Mouse (Mus musculus) ES-Bruce4 (cell line): ENCODE results near the gene 9530068E07Rik. TPM values are rescaled to one million over a fixed set of nuclear protein-coding genes. Genes with fewer than 3 reads are reported as not detected.

ENCODE experiments used
- H3K27ac ChIP-seq: 2 replicates; pipeline ENCODE4 v1.5.1; 2012; ENCODE audit warnings: low read length, inconsistent platforms; ENCODE audit not compliant: insufficient read depth
- H3K27me3 ChIP-seq: 2 replicates; pipeline ENCODE4 v1.6.1; 2012; ENCODE audit warnings: mild to moderate bottlenecking, low read length, inconsistent platforms; ENCODE audit not compliant: control insufficient read depth, poor library complexity, insufficient read depth, severe bottlenecking
- H3K36me3 ChIP-seq: 2 replicates; pipeline ENCODE4 v1.6.1; 2012; ENCODE audit warnings: inconsistent platforms, mild to moderate bottlenecking, low read length, moderate library complexity; ENCODE audit not compliant: control insufficient read depth, poor library complexity, insufficient read depth, severe bottlenecking
- H3K4me1 ChIP-seq: one replicate; pipeline ENCODE4 v1.8.1; 2011; ENCODE audit warnings: low read length; ENCODE audit not compliant: control insufficient read depth, insufficient read depth
- H3K4me3 ChIP-seq: 2 replicates; pipeline ENCODE4 v1.5.1; 2011; ENCODE audit warnings: low read depth, mild to moderate bottlenecking, low read length
- H3K9ac ChIP-seq: 2 replicates; pipeline ENCODE4 v1.6.1; 2012; ENCODE audit warnings: low read depth, mild to moderate bottlenecking, inconsistent platforms; ENCODE audit not compliant: poor library complexity, severe bottlenecking
- H3K9me3 ChIP-seq: replicated peaks from 2 replicates; pipeline ENCODE4 v1.6.1; 2012; ENCODE audit warnings: mild to moderate bottlenecking, low read length, inconsistent platforms; ENCODE audit not compliant: control insufficient read depth, poor library complexity, insufficient read depth, severe bottlenecking
- CTCF ChIP-seq: IDR thresholded peaks from one replicate; pipeline ENCODE4 v1.8.1; 2011; ENCODE audit warnings: low read depth, low read length
- EP300 ChIP-seq: IDR thresholded peaks from 2 replicates; pipeline ENCODE4 v1.6.1; 2011; ENCODE audit warnings: low read depth, low read length; ENCODE audit not compliant: insufficient read depth
- POLR2A ChIP-seq: IDR thresholded peaks from one replicate; pipeline ENCODE4 v1.8.1; 2011; ENCODE audit warnings: low read length; ENCODE audit not compliant: insufficient read depth
- polyA plus RNA-seq: library from polyadenylated mRNA; stranded (reverse); fragments of >200 nt; gene quantifications from 2 replicates; pipeline ENCODE4 v1.2.4, GENCODE M21; 2011; ENCODE audit warnings: low read depth; ENCODE audit not compliant: missing spikeins, insufficient read depth, insufficient read length

9530068E07Rik gene
- polyA plus RNA-seq, 1 experiment, result 54.9 TPM

DNA sequence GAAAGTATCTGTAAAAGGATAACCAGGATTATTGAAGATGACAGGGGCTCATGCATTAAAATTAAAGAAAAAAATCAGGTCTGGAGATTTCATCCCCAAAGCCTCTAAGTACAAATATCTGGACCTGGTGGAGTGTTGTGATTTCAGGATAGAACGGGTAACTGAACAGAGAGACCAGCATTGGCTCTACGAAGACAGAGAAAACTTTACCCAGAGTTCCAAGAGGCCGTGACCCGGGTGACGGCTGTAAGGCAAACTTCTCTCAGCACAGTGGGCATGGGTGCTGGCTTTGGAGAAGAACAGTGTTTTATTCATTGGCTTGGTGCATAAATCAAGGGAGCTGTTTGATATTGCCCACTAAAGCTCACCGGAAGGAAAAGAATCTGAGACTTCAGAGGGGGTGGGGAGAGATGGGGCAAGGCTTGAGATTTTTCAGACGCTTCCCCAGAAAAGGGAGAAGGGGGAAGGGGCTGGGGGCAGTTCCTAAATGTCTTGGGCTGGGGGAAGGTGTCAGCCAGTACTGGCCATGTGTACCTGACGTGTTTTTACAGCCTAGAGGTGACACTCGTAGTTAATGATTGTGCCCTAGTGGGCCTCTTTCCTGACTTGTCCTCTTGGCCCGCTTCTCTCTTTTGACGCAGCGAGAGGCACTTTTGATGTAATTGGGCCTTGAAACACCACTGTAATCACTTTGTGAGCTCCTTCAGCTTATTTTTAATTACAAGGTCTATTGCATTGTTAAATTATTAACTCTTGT, 24.2 kb downstream of the 9530068E07Rik start:
- Histone ChIP-seq H3K27me3 (no peaks in the 10 kb centered on the region), H3K4me1 (no peaks in the 10 kb centered on the region), H3K9me3 (no peaks in the 10 kb centered on the region), H3K4me3 (no peak overlapping the region), H3K9ac (no peak overlapping the region), H3K36me3 (no peaks in the 10 kb centered on the region), H3K27ac (no peak overlapping the region)
- no peak for TF ChIP-seq EP300
- TF ChIP-seq CTCF, result no peak
- TF ChIP-seq POLR2A, result no peak

DNA sequence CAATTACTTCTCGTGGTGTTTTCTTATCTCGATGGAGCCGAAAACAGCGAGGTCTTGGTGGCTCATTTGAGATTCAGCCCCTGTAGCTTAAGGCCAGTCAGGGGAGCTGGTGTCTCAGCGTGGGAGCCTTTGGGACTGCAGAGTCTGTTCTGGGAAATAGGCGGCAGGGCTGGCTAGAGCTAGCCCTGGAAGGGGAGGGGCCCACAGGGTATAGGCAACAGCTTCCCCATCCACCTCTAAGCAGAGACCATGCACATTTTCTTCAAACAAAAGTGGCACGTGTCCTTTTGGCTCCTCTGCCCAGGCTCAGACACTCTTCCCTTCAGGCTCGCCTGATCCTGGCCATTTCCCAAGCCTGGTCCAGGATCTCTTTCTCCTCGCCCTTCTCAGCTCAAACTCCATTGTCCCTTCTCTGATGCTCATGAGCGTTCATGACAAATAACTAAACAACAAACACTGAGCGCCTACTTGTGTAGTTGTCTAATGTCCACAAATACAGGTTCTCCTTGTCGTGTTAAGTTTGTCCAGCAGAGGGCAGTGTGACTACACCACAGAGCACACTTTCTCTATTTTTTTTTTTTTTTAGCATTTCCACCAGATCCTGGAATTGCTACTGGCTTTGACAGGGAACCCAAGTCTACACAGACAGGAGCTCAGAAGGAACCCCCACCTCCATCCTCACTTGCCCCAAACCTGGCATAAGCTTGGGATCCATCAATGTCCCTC, 25.0 kb downstream of the 9530068E07Rik start:
- TF ChIP-seq EP300, result no peak
- no peak for TF ChIP-seq CTCF
- TF ChIP-seq POLR2A, result no peak
- no peak overlapping the region for H3K27ac ChIP-seq
- no peak overlapping the region for H3K9ac ChIP-seq
- H3K4me3 ChIP-seq, result no peak overlapping the region
- H3K4me1 ChIP-seq, result no peaks in the 10 kb centered on the region
- H3K36me3 ChIP-seq, result no peaks in the 10 kb centered on the region
- no peaks in the 10 kb centered on the region for H3K27me3 ChIP-seq
- H3K9me3 ChIP-seq, result no peaks in the 10 kb centered on the region

DNA sequence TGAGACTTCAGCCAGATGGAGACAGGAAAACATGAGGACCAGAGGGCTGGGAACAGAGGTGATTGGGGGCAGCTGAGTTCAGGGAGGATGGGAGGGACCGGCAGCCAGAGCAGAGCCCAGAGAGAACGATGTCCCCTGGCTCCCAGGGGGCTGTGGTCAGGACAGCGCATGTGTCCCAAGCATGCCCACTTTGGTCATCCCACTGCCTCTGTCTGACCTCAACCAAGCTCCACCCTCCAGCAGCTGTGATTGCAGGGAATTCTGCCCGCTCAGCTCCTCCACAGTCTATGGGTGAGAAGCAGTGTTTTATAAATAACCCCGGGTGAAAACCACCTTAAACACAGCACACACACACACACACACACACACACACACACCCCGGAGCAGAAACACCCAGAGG, 33.2 kb downstream of the 9530068E07Rik start:
- Histone ChIP-seq H3K4me1 (no peaks in the 10 kb centered on the region), H3K36me3 (no peaks in the 10 kb centered on the region), H3K9ac (no peak overlapping the region), H3K27ac (no peak overlapping the region), H3K9me3 (no peaks in the 10 kb centered on the region), H3K4me3 (no peak overlapping the region), H3K27me3 (no peaks in the 10 kb centered on the region)
- TF ChIP-seq EP300, result no peak
- no peak for TF ChIP-seq CTCF
- no peak for TF ChIP-seq POLR2A

DNA sequence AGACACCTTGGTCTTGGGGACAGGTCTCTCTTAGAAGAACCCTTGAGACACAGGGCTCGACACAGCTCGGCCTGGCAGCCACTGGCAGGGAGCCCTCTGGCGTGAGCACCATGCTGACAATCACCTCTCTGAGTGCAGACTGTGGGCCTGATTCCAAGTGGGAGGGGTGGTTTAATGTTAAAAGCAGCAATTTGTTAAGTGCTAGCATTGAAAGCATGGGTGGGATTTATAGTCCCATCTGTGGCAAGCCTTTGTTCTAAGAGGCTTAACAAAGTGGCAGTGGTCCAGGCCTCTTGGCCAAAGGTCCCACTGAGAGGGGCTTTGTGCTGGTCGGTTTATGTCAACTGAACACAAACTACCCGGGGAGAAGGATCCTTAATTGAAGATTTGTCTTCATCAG, 35.4 kb downstream of the 9530068E07Rik start:
- Histone ChIP-seq H3K9me3 (no peaks in the 10 kb centered on the region), H3K4me1 (no peaks in the 10 kb centered on the region), H3K4me3 (no peak overlapping the region), H3K36me3 (no peaks in the 10 kb centered on the region), H3K27me3 (no peaks in the 10 kb centered on the region), H3K27ac (no peak overlapping the region), H3K9ac (no peak overlapping the region)
- TF ChIP-seq CTCF, result no peak
- TF ChIP-seq EP300, result no peak
- TF ChIP-seq POLR2A, result no peak

DNA sequence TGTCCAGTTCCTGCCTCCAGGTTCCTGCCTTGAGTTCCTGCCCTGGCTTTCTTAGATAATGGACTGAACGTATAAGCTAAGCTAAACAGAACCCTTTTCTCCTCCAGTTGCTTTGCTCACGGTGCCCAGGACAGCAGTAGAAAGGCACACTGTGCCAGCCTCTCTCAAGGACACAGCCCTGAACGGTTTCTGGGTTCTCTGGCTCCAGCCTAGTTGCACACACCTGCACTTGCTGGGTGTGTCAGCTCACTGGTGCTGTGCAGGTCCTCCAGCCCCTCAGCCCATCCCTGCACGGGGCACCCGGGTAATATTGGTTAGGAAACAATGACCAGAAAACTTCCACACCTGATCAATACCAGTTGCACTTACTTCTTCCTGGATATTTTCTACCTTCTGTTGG, 35.9 kb downstream of the 9530068E07Rik start:
- H3K9me3 ChIP-seq, result no peaks in the 10 kb centered on the region
- no peak overlapping the region for H3K27ac ChIP-seq
- H3K4me3 ChIP-seq, result no peak overlapping the region
- no peak overlapping the region for H3K9ac ChIP-seq
- TF ChIP-seq POLR2A, result no peak
- no peak for TF ChIP-seq CTCF
- no peak for TF ChIP-seq EP300
- no peaks in the 10 kb centered on the region for H3K36me3 ChIP-seq
- H3K27me3 ChIP-seq, result no peaks in the 10 kb centered on the region
- H3K4me1 ChIP-seq, result no peaks in the 10 kb centered on the region
